Mouse (Mus musculus): ENCODE results near the gene Ppp1r13l. TPM values are rescaled to one million over a fixed set of nuclear protein-coding genes. Genes with fewer than 3 reads are reported as not detected.

Gene Ppp1r13l
- 6.7 and 9.3 TPM in 2 replicates for total RNA-seq (2021)
- long read RNA-seq, partial matches to known transcripts: 3 of 4 reads
- long read RNA-seq, other reads (novel, unspliced or antisense): 1 of 4 reads

DNA sequence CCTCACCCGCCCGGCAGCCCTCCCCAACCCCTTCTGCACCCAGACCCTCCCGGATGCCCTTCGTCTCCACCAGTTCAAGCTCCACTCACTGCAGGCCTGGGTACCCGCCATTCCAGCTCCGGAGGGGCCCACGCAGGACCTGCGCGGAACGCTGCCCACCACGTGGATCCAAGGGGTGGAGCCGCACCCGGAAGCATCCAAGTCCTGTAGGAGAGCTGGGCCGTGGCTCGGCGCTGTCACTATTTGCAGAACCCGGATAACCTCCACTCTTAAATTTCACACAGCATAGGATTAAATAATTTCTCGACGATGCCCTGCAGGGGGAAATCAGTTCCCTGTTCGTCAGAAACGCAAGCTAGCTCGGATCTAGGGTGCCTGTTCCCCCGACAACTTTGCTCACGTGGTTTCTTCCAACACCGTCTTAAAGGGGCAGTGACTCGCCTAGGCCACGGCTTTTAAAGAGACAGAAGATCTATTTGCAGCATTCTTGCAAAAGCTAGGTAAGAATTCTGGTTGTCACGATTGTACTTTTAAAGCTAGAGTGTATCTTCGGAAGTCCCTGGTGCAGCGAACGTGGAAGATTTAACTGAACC is at the start of gene Ppp1r13l, which contains the start of gene Cd3eap:
Gene Ppp1r13l, plus strand, starts transcription at position 451 of the 593 bp plus-strand sequence.
Gene Cd3eap, minus strand, starts transcription at position 185 of the 593 bp plus-strand sequence.
- DNase-seq: peak; percentile 87

DNA sequence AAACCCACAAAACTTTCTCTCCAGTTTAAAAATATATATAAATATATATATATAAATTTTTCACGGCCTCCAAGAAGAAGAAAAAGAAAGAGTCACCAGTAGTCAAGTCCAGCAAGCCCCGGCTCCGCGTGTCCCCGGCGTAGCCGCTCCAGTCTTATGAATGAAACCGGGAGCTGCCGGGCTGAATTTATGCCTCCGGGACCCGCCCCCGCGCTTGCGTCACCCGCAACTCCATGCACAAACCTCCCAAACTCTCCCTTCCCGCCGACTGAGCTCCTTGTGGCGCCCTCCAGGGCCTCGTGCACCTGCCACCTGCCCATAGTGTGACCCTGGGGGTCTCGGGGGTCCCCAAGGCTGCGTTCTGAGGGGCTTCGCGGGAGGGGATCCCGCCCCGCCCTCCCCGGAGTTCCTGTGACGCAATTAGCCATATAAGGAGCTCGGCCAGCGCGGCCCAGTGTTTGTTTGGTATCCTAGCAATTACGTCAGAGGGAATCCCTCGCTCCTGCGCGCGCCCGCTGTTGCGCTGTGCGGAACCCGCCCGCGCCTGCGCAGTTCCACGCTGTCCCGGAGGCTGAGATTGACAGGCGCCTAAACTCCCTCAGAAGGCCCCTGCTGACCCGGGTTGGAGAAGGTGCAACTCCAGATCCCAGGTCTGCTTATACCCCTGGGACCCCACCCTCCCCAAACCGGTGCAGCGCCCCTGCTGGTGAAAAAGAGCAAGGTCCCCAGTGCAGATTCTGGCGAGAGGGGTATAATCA is 49.5 kb upstream of the Ppp1r13l start, which contains the start of gene Fosb:
Gene Fosb, minus strand, starts transcription at position 168 of the 758 bp plus-strand sequence.
- peak; percentile 94 for DNase-seq

GRCm38 (mm10) chr7:19311991-19312390 is 47.6 kb upstream of the Ppp1r13l start:
- no peak for DNase-seq

DNA sequence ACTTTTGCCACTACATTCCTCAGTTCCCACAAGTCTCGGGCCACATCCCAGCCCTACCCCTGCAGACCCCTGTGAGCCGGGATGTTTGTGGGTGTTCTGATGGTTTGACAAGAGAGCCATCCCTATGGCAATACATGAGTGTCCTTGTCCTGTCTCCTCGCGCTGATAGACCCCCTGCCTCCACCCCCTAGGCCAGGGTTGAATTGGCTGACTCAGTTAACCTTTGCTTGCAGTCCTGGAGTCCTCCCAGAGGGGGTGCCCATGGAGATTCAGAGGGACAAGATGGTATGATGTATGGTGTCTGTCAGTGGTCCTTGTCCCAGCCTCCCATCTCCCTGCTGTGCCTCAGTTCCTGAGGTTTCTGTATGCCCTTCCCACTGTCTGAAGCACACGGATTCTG is 45.5 kb upstream of the Ppp1r13l start:
- no peak for DNase-seq

GRCm38 (mm10) chr7:19316451-19317161 is 42.9 kb upstream of the Ppp1r13l start:
- DNase-seq: no peak

DNA sequence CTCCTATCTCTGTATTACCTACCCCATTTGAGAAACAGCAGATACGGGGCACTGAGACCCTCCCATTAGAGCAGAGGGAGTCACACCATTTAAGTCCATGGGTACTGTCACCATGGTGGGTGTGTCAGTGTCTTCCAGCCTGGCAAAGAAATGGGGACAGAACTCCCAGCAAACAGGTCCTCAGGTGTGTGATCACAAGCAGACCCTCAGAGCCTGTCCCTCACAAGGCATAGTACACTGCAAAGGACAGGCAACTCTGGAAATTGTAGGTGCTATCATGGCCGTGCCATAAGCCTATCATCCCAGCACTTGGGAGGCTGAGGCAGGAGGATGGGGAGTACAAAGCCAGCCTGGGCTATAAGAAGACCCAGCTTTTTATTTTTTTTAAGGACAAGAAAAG is 41.3 kb upstream of the Ppp1r13l start:
- no peak for DNase-seq

- DNase-seq: no peak
Observed at GRCm38 (mm10) chr7:19318676-19319075, 40.9 kb upstream of the Ppp1r13l start.

- no peak for DNase-seq
Observed at GRCm38 (mm10) chr7:19319458-19319857, 40.1 kb upstream of the Ppp1r13l start.

DNA sequence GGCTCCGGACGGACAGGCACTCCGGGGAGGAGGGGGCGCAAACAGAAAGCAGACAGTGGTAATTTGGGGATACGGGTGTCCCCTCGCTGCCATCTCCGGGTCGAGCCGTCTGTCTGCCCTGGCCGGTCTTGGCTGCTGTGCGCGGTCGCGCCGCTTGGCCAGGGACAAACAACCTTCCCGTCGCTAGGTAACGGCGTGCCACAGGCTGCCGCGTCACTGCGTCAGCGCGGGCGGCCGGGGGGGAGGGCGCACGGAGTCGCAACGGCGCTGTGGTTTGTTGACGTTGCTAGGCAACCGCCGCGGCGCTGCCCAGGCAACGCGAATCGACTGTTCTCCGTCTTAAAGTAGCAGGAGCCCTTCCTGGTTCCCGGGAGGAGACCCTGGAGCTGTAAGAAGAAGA is 39.6 kb upstream of the Ppp1r13l start:
- DNase-seq: peak; percentile 97

- DNase-seq: no peak
Observed at GRCm38 (mm10) chr7:19320637-19321036, 38.9 kb upstream of the Ppp1r13l start.

GRCm38 (mm10) chr7:19321464-19321863 is 38.1 kb upstream of the Ppp1r13l start:
- no peak for DNase-seq

- no peak for DNase-seq
Observed at GRCm38 (mm10) chr7:19322489-19322888, 37.1 kb upstream of the Ppp1r13l start.

DNA sequence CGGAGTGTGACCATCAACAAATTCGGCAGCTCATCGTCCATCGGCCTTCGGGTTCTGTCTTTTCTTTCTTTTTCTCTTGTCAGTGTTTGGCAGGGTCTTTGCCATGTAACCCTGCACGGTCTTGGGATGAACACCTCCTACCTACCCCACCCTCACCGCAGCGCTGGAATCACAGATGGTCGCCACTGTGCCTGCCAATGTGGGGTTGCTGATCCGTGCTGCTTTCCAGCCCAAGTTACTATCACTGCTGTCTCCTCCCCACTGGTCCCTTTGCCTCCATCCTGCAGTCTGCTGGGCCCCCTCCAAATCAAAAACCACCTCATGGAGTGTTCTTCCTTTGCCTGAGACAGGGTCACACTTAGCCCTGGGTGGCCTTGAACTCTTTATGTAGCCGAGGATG is 35.3 kb upstream of the Ppp1r13l start:
- DNase-seq: no peak

DNA sequence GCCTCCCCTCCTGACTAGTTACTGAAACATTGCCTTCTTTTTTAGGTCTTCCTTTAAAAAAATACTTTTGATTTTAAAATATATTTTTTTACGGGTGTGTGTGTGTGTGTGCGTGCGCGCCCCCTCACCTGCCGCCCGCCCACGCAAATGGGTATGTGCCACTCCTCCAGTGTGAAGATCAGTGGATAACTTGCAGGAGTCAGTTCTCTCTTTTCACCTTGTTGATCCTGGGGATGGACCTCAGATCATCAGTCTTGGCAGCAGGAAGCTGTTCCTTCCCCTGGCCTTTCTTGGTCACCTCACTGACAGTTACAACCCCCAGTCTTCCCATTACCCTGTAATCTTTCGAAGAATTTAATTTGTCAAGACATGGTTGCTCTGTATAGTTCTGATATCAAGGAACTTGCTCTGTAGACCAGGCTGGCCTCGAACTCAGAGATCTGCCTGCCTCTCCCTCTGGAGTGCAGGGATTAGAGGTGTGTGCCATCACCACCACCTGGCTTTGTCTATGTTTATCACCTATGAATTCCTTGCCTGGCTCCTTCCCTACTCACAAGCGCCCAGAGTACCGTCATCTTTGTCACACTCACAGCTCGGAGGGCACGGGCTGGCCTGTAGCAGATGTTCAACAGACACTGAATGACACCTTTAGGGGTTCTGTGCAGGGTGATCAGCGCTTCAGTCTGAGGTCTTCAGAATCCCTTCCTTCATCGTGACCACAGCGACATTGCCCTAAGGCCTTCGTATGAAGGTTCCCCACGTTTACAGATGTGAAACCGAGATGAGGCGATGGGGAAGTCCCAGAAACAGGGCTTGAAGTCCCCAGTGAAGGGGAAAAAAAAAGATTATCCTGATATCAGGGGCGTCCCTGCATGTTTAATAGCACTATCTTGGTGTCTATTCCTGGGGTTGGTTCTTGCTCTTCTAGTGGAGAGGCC is 34.0 kb upstream of the Ppp1r13l start:
- DNase-seq: no peak

- DNase-seq: peak; percentile 90
Observed at GRCm38 (mm10) chr7:19326359-19326758, 33.2 kb upstream of the Ppp1r13l start.

- peak; percentile 91 for DNase-seq
Observed at GRCm38 (mm10) chr7:19327128-19327527, 32.4 kb upstream of the Ppp1r13l start.

GRCm38 (mm10) chr7:19327782-19328181 is 31.8 kb upstream of the Ppp1r13l start:
- no peak for DNase-seq

GRCm38 (mm10) chr7:19328425-19328824 is 31.1 kb upstream of the Ppp1r13l start:
- no peak for DNase-seq

GRCm38 (mm10) chr7:19331910-19332309 is 27.6 kb upstream of the Ppp1r13l start:
- no peak for DNase-seq

DNA sequence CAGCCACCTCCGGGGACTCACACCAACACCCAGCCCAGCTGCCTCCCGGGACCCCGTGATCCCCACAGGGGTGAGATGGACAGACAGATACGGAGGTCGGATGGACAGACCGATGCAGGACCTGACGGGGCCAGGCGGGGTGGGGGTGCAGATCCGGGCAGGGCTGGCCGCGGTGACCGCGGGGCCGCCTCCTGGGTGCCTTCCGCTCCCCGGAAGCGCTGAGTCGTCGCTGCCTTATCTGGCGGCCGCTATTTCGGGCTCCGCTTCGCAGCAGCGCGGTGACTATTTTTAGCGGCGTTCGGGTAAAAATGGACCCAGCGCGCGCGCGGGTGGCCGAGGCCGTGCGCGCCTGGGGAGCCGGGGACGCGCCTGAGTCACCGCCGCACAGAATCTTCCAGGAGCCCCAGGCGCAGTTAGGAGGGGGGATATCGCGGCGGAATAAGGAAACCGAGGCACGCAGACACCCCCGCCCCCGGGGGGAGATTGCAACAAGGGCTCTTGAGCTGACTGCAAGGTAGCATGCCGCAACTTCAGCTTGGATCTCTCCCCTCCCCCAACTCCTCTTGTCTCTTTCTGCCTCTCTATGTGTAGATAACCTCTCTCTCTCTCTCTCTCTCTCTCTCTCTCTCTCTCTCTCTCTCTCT is 26.7 kb upstream of the Ppp1r13l start:
- peak; percentile 86 for DNase-seq

DNA sequence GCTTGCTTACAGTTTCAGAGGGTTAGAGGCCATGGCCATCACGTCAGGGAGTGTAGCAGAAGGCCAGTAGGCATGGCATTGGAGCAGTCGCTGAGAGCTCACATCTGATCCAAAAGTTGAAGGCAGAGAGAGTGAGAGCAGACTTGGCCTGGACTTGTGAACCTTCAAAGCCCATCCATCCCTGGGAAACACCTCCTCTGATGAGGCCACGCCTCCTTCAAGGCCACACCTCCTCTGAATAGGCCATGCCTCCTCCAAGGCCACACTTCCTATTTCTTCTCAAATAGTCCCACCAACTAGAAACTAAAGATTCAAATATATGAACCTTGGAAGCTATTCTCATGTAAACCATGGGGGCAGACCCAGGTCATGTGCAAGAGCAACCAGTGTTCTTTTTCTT is 24.0 kb upstream of the Ppp1r13l start:
- no peak for DNase-seq
